In the genomic region with DNA sequence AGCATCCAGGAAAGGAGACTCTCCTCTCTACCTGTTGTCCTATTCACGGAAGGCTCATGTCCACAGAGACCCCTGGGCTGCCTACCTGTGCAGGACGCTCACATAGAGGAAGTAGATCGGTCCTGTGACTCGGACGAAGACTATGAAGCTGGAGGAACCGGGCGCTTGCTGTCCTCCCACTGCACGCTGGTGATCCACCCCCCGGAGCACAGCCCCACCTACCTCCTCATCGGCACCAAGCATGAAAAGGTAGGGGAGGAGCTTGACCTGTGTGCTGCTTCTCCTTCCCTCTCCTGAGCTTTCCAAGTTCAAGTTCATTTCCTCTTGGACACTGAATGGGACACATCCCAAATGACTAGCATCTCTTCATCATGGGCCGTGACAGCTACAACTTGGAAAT, we compare ENCODE assay signal across 18 mouse cellular contexts. TPM values are rescaled to one million over a fixed set of nuclear protein-coding genes. Genes with fewer than 3 reads are reported as not detected.
DNase-seq lines count a peak whose midpoint lies in the region; ATAC-seq lines count a peak whose summit lies in the region.
"Had no signal": no experiment of that assay in that cellular context is flagged by ENCODE, and none has a peak within 500 bp of the region (broad histone marks: within the 10 kb centered on the region; RNA-seq: fewer than 3 reads in every experiment).

No protein-coding gene starts in this region.

- H3K9me3 ChIP-seq in kidney, embryonic 16.5 days (ENCODE audit: low read length) = no peaks in the 10 kb centered on the region
- H3K9me3 ChIP-seq: embryonic facial prominence, embryonic 12.5 days; forebrain, embryonic 15.5 days; G1E; heart, embryonic 13.5 days had no signal

- 0 out of 2 replicates have a peak, but pooled peaks cover 3% of the 10 kb centered on the region for H3K4me1 ChIP-seq in kidney, embryonic 16.5 days (ENCODE audit: insufficient read depth, low read length)
- H3K4me1 ChIP-seq: embryonic facial prominence, embryonic 12.5 days; forebrain, embryonic 15.5 days; heart, embryonic 13.5 days had no signal

- peak; percentile 49; the same call in 1 of the 2 replicates for ATAC-seq in kidney, embryonic 16.5 days (ENCODE audit: low FRiP score, low TSS enrichment)
- no peak for ATAC-seq in megakaryocyte, adult 5-6 weeks (ENCODE audit: poor library complexity, severe bottlenecking)
- ATAC-seq: forebrain, embryonic 15.5 days had no signal

- peak overlapping the region; percentile 21 for H3K4me3 ChIP-seq in kidney, embryonic 16.5 days (ENCODE audit: low read length)
- H3K4me3 ChIP-seq: embryonic facial prominence, embryonic 12.5 days; forebrain, embryonic 15.5 days; heart, embryonic 13.5 days had no signal

- peak; percentile 74 to 79 for DNase-seq in kidney, adult 8-10 months
- peak; percentile 76 to 89 for DNase-seq in kidney, postnatal 25 days
- no peak for DNase-seq in right cerebral cortex, postnatal 36 days (ENCODE audit: low spot score in 2 of 2)
- no peak for DNase-seq in lung, postnatal 36 days
- no peak for DNase-seq in ovary, postnatal 14 days (ENCODE audit: low spot score)
- DNase-seq: adrenal gland, postnatal 10 days; cerebellum, adult 11 months; cerebellum, adult 8-10 months; cerebellum, postnatal 25 days; gastrocnemius, postnatal 36 days; heart, adult 11 months; heart, postnatal 36 days had no signal

- no peaks in the 10 kb centered on the region for H3K27me3 ChIP-seq in kidney, embryonic 16.5 days (ENCODE audit: insufficient read depth, low read length)
- H3K27me3 ChIP-seq: embryonic facial prominence, embryonic 12.5 days; forebrain, embryonic 15.5 days had no signal

- peak overlapping the region; percentile 9; the same call in 1 of the 2 replicates for H3K9ac ChIP-seq in kidney, embryonic 16.5 days (replicated peaks; ENCODE audit: low read length)
- H3K9ac ChIP-seq: embryonic facial prominence, embryonic 12.5 days; forebrain, embryonic 15.5 days; heart, embryonic 13.5 days had no signal

- peak overlapping the region; percentile 1 for H3K4me2 ChIP-seq in kidney, embryonic 16.5 days (replicated peaks; ENCODE audit: low read depth, low read length)
- H3K4me2 ChIP-seq: embryonic facial prominence, embryonic 12.5 days; forebrain, embryonic 15.5 days; heart, embryonic 13.5 days had no signal

- peaks cover 16% of the 10 kb centered on the region for H3K36me3 ChIP-seq in kidney, embryonic 16.5 days (ENCODE audit: insufficient read depth, low read length)

- H3K27ac ChIP-seq in kidney, embryonic 16.5 days (ENCODE audit: low read length) = peak overlapping the region; percentile 87
- H3K27ac ChIP-seq: embryonic facial prominence, embryonic 12.5 days; forebrain, embryonic 15.5 days; heart, embryonic 13.5 days had no signal

- 77% methylated on average over 11 of the region's 11 CpGs for WGBS in kidney, embryonic 16.5 days

RNA-seq across cellular contexts. Expression of a gene that starts 21.1 kb away (rescaled TPM):
- 35.6 and 36.6 TPM in 2 replicates for polyA plus RNA-seq in kidney, embryonic 16.5 days (2015; fragmentation: Nextera tagmentation; extraction: Ambion mirVana)
- 17.5 and 18.2 TPM in 2 replicates for total RNA-seq in megakaryocyte, adult 5-6 weeks (2015)
- total RNA-seq in megakaryocyte, adult 5-6 weeks (2017) = 17.0 and 18.5 TPM in 2 replicates

RNA-seq across cellular contexts. Expression of a gene that starts 39.3 kb away (rescaled TPM):
- 6.5 and 7.4 TPM in 2 replicates for polyA plus RNA-seq in kidney, embryonic 16.5 days (2015; fragmentation: Nextera tagmentation; extraction: Ambion mirVana)
- total RNA-seq in megakaryocyte, adult 5-6 weeks (2015) = 0.76 and 0.96 TPM in 2 replicates
- total RNA-seq in megakaryocyte, adult 5-6 weeks (2017) = 0.37 and 0.98 TPM in 2 replicates

Comparison
In these comparisons a context has a peak if more than half of its experiments do, and no peak if none do; other contexts are left out.
1. DNase-seq: peak in kidney, adult 8-10 months (2 of 2) and kidney, postnatal 25 days (2 of 2); none in right cerebral cortex, postnatal 36 days (0 of 2), lung, postnatal 36 days (single experiment) and ovary, postnatal 14 days (single experiment).